Mouse (Mus musculus) testis, postnatal 10 days (tissue): ENCODE measurements around the gene Hnrnpab.

Source experiments
- DNase-seq: peaks from one replicate; pipeline ENCODE4 v3.0.0; 2021; ENCODE audit warnings: low spot score

The Hnrnpab gene

GRCm38 (mm10) chr11:51565062-51565461, 41.6 kb downstream of the Hnrnpab start:
- no peak for DNase-seq

- DNase-seq: no peak
These were observed 43.4 kb downstream of the Hnrnpab start for GRCm38 (mm10) chr11:51563276-51563675.

GRCm38 (mm10) chr11:51555066-51555465, 51.6 kb downstream of the Hnrnpab start:
- DNase-seq: no peak

GRCm38 (mm10) chr11:51554590-51554989, 52.1 kb downstream of the Hnrnpab start:
- DNase-seq: no peak

- no peak for DNase-seq
These were observed 54.6 kb downstream of the Hnrnpab start for GRCm38 (mm10) chr11:51552091-51552490.

- no peak for DNase-seq
These were observed 55.4 kb downstream of the Hnrnpab start for GRCm38 (mm10) chr11:51551253-51551652.
